Mouse (Mus musculus): ENCODE measurements at regions not wholly inside any gene's neighbourhood (a gene's known extent, or its start where the extent isn't known, plus 50 kb on each side); places are given as distances from the start of the nearest gene placed in this dataset.
A peak's percentile ranks its signal among the peaks of the same experiment; 100 is the strongest.

DNA sequence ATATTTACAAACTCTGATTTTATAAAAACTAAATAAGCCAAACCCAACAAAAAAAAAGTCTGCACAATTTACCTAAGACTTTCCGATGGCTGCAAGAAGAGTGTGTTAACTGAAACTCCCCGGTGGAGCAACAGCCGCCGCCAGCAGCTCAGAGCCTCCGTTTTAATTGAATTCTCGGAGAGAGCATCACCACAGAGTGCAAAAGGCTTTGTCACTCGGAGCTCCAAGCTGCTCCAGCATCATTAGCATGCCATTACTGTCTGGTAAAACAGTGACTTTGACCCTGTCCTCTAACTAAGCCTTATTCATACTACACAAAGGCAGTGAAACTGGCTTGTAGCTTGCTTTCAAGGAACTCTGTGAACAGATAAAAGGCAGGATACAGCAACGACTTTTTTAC lies 176.5 kb downstream of the Efnb2 start:
- DNase-seq (ENCODE audit: low spot score) = peak; percentile 63

DNA sequence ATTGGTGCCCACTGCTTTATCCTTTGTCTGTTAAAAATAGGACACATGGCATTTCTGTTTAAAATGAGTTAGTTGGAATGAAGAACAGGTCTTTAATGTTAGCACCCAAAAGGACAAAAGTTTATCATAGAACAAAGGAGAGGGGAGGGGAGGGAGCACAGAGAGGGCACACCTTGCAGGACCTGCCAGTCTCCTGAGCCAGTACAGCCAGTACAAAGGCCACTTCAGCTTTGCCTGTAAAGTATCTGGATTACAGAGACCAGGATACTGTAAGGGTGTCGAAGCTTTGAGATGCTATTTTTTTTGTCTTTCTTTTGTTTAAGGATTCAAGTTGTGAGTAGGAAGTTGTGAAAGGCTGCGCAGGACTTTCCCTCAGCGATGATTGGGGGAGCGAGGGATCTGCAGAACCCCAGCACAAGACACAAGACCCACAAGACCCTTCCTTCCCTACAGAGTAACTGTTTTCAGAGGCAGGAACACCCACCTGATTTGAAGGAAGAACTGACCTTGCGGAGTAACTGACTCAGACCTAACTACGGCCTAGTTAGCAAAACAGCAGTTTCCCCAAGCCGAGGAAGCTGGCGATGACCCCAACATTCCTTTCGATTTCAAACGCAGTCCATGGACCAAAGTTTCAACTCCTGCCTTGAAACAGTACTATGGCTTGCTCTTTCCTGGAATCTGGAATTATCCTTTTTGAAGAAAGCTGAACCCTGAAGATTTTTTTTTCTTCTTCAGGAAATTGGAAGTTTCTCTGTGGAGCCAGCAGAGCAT lies 178.1 kb downstream of the Efnb2 start:
- no peak for DNase-seq (ENCODE audit: low spot score)

GRCm38 (mm10) chr8:8477456-8477855 lies 183.6 kb downstream of the Efnb2 start:
- no peak for DNase-seq (ENCODE audit: low spot score)

DNA sequence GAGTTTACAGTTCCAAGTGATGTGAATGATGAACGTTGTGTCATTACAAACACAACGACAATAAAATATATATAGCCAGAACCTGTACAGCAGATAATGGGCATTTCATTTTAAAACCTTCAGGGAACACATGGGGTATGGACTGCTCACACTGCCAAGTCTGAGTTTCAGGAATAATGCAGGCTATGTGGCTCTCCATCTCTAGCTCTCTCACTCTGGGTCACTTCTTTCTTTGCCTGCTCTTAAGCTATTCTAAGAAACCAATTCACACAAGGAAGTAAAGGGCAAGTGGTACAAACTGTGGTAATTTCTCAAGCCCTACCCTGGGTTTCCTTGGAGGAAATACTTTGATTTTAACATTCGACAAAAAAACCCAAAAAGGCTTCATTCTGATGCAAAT lies 192.5 kb downstream of the Efnb2 start:
- DNase-seq (ENCODE audit: low spot score) = no peak

DNA sequence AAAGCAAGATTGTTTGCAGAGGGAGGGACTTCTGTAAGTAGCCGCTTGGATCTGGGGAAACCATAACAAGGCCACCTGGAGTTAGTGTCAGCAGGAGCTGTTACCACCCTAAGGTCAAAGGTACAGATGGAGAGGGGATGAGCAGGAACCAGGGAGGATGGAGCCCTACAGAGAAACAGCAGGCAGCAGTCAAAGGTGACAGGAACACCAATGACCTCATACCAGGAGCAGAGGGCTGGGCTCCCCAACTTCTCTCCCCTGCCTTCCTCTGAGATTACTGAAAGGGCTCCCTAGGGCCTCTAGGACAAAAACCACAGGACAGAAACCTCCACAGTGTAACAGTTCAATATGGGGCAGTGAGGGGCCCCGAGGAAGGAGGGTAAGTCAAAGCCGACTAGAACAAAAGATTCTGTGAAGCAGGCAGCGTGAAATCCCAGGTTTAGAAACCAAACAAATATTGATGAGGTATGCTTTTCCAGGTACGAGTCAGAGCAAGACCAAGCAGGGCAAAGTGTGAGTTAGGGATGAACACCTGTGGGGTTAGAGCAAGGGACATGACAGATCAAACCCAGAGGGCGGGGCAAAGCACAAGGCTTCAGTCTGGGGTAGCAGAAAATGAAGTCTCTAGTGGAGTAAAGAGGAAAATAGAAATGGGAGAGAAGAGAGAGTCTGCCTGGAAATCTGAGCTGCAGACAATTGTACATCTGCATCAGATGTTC lies 194.4 kb downstream of the Efnb2 start:
- peak; percentile 35 for DNase-seq (ENCODE audit: low spot score)

DNA sequence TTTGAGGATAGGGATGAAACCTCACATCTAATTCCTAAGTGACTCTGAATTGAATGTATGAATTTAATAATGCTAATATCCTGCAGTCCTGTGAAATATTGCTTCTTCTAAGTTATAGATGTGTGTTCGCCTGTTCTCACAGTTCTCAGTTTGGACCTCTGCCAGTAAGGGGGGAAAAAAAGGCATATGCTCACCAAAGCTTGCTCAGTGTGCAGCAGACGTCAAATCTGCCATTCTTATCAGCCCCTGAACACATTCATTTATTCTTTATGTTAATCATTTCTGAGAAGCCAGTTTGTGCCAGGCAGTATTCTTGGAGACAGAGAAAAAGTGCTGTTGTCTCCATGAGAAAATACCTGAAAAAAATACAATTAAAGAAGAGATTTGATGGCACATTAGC lies 198.6 kb downstream of the Efnb2 start:
- no peak for DNase-seq (ENCODE audit: low spot score)

DNA sequence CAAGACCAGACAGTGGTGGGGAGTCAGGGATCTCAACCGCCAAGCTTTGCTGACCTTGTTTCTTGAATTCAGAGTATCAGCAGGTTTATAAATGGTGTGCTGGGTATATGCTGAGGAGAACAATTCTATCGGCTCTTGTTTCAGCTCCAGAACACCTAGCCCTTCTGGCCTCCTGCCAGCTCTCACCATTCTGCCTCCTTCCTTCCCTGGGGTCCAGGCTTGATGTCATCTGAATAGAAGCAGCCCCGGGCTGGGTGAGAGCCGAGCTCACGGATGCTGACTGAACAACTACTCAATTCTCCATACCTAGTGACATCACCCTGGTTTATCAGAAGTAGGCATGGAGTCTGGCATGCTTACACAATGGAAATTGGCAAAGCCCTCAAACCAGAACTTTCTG lies 203.5 kb downstream of the Efnb2 start:
- DNase-seq (ENCODE audit: low spot score) = no peak

- DNase-seq (ENCODE audit: low spot score) = no peak
Observed at GRCm38 (mm10) chr8:8453944-8454343, 207.1 kb downstream of the Efnb2 start.

GRCm38 (mm10) chr8:8452226-8452625 lies 208.8 kb downstream of the Efnb2 start:
- no peak for DNase-seq (ENCODE audit: low spot score)

- no peak for DNase-seq (ENCODE audit: low spot score)
Observed at GRCm38 (mm10) chr8:8448911-8449310, 212.1 kb downstream of the Efnb2 start.

DNA sequence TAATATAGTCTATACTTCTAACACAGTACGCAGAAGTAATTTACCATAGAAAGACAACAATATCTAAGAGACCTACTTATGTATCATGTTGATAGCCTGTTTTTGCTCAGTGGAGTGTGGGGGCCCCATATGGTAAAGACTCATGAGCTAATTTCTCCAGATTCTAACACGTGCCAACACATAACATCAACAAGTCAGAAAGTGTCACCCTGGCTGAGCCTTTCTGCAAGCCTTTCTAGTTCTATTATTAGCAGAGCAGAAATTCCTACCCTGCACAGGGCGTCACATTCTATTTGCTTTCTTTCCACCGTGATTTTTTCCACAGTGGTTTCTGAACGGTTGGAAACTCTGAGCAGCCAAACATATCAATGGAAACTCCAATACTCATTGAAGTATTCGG lies 219.5 kb downstream of the Efnb2 start:
- DNase-seq (ENCODE audit: low spot score) = no peak

DNA sequence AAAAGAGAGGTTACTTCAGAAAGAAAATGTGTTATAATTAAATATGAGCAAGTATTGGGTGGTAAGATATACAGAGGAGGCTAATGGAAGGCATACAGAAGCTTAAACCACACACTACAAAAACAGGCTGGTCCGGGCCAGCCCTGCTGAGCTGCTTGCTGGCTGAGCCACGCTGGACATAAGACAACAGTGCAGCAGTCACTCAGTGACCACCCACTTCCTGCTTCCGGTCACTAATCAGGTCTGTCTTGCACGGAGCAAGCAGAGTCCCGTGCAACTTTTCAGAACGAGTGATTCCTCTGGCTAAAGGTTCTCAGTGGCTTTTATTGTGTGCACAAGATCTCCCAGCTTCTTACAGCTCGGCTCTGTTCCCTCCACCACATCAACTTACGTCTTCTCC lies 220.1 kb downstream of the Efnb2 start:
- DNase-seq (ENCODE audit: low spot score) = no peak

- no peak for DNase-seq (ENCODE audit: low spot score)
Observed at GRCm38 (mm10) chr8:8426201-8426600, 234.8 kb downstream of the Efnb2 start.

DNA sequence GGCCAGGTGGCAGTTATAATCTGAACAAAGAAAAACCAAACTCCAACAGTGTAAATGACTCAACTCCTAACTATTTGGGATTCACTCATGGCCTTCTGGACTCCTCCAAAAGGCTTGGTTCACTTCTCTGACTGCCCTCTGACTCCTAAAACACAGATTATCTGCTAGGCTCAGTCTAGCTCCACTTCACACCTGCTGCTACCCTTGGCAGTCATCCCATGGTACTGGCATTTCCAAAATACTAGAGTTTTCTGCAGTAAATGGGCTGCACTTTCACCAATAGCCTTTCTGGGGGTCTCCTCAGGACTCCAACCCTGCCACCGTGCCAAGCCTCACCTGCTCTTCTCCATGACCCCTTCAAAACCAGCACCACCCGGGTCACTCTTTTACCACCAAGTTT lies 237.6 kb downstream of the Efnb2 start:
- DNase-seq (ENCODE audit: low spot score) = no peak

GRCm38 (mm10) chr8:8421713-8422112 lies 239.3 kb downstream of the Efnb2 start:
- no peak for DNase-seq (ENCODE audit: low spot score)

DNA sequence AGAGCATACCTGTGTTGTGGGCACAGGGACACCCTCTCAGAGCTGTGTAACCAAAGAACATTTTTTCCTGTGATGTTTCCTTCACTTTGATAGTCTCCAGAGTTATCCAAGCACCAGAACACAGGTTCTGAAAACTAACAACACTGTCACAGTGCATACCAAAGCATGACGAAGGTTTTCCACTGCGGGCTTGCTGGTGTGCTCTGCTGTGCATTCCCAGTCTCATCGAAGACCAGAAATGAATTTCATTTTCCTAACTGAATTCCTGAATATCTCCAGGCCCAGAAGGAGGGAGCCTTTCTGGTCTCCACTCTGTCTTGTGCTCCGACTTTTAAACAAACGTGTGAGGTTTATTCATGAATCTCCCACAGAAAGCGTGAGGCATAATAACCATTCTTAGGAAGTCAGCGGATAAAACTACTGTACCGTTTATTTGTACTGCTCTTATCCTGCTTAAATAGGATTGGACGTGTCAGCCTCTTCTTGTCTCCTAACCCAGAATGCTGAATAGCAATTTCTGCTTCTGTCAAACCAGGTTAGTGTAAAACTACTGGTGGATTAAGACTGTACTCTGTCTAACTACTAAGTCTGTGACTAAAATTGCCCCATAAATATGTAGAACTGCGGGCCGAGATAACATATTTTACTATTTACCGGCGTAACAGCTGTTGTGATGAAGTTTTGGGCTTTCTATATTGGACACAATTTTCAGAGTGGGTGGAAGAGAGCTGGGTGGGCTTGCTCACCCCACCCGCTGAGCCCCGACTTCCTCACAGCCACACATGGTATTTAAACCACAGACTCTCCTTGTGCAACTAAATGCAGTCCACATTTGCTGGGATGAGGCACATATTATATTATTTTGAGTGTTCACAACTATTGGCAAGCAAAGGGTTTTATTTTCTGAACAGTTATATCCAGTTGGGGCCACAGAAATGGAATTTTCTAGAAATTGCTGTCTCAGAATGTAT lies 241.4 kb downstream of the Efnb2 start:
- peak; percentile 32 for DNase-seq (ENCODE audit: low spot score)

DNA sequence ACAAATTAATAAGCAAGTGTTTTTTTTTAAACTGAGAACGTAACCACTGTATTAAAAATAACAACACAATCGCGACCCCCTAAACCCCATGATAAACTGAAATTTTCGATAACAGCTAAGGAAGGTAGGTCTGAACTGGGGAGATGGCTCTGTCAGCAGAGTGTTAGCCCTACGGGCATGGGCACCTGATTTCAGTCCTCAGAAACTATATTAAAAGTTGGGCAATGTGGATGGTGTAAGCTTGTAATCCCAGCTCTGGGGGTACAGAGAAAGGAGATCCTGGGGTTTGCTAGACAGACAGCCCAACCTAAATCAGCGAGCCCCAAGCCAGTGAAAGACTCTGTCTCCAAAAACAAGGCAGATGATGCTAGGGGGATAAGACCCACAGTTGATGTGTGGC lies 242.1 kb downstream of the Efnb2 start:
- no peak for DNase-seq (ENCODE audit: low spot score)

GRCm38 (mm10) chr8:8418525-8418924 lies 242.5 kb downstream of the Efnb2 start:
- no peak for DNase-seq (ENCODE audit: low spot score)

- DNase-seq (ENCODE audit: low spot score) = no peak
Observed at GRCm38 (mm10) chr8:8416092-8416701, 244.8 kb downstream of the Efnb2 start.

GRCm38 (mm10) chr8:8407357-8407756 lies 253.7 kb downstream of the Efnb2 start:
- DNase-seq (ENCODE audit: low spot score) = no peak

GRCm38 (mm10) chr8:8403410-8403809 lies 257.6 kb downstream of the Efnb2 start:
- no peak for DNase-seq (ENCODE audit: low spot score)

DNA sequence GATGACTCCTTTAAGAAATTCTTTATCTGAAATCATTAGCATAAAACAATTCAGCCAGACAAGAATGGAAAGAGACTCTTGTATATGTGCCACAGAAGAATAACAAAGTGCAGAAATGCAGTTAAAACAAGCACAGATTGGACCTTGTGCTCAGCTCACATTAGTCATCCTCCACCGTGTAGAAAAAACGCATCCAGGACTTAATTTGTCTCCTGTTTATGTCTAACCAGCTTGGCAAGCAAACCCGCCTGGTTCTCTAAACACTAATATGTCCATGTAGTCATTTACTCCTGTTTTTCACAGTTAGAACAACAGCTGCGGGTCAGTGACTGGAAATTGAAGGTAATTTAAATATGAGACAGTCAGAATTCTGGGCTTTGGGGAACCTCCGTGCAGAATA lies 268.7 kb downstream of the Efnb2 start:
- DNase-seq (ENCODE audit: low spot score) = no peak
